Mouse (Mus musculus) bone marrow, adult 2 months (tissue): ENCODE results near the gene Rgs12.

ENCODE experiments used
- CTCF ChIP-seq: fragments of 200-500 bp; IDR thresholded peaks from 2 replicates; pipeline ENCODE4 v1.5.1; 2011; ENCODE audit warnings: low read length, control low read depth; ENCODE audit not compliant: control insufficient read depth, insufficient read depth
- POLR2A ChIP-seq: fragments of 200-500 bp; IDR thresholded peaks from 2 replicates; pipeline ENCODE4 v1.6.1; 2011; ENCODE audit warnings: low read depth, mild to moderate bottlenecking, control low read depth, low read length, borderline replicate concordance; ENCODE audit not compliant: control insufficient read depth

GRCm38 (mm10) chr5:34960021-34960420, 10.8 kb downstream of the Rgs12 start:
- no peak for TF ChIP-seq CTCF
- no peak for TF ChIP-seq POLR2A
